ENCODE assay signal across 13 mouse cellular contexts in genomic region chr11:70499566-70500475, GRCm38 (mm10). TPM values are rescaled to one million over a fixed set of nuclear protein-coding genes. Genes with fewer than 3 reads are reported as not detected.
DNase-seq lines count a peak whose midpoint lies in the region; ATAC-seq and TF ChIP-seq lines count a peak whose summit lies in the region.
"Had no signal": no experiment of that assay in that cellular context is flagged by ENCODE, and none has a peak within 500 bp of the region (broad histone marks: within the 10 kb centered on the region; RNA-seq: fewer than 3 reads in every experiment).

No protein-coding gene starts in this region.

- TF ChIP-seq CTCF in liver, postnatal 0 days (IDR thresholded peaks at IDR 0.05; ENCODE audit: low read depth): peak; percentile 57

- 0 out of 2 replicates have a peak, but pooled peaks cover 11% of the 10 kb centered on the region for H3K4me1 ChIP-seq in liver, postnatal 0 days (ENCODE audit: insufficient read depth)
- H3K4me1 ChIP-seq in midbrain, embryonic 10.5 days: no peaks in the 10 kb centered on the region
- H3K4me1 ChIP-seq: forebrain, embryonic 10.5 days; hindbrain, embryonic 13.5 days had no signal

- no peak overlapping the region for H3K27ac ChIP-seq in liver, postnatal 0 days (ENCODE audit: low read depth)
- H3K27ac ChIP-seq in midbrain, embryonic 10.5 days (replicated peaks): no peak overlapping the region
- H3K27ac ChIP-seq: forebrain, embryonic 10.5 days; hindbrain, embryonic 13.5 days had no signal

- 65% methylated on average over 14 of the region's 14 CpGs for WGBS in liver, postnatal 0 days (ENCODE audit: insufficient replicate concordance)
- 77% methylated on average over 14 of the region's 14 CpGs for WGBS in midbrain, embryonic 10.5 days

- no peak overlapping the region for H3K9ac ChIP-seq in liver, postnatal 0 days (replicated peaks)
- H3K9ac ChIP-seq: hindbrain, embryonic 13.5 days had no signal

- H3K4me2 ChIP-seq in liver, postnatal 0 days (ENCODE audit: low read depth, low read length): no peak overlapping the region
- H3K4me2 ChIP-seq: hindbrain, embryonic 13.5 days had no signal

- TF ChIP-seq EP300 in liver, postnatal 0 days (IDR thresholded peaks at IDR 0.05; ENCODE audit: low read depth): no peak

- DNase-seq in adrenal gland, adult (ENCODE audit: inconsistent age in 2 of 2, low spot score in 1 of 2): peak; percentile 44 to 79
- DNase-seq in adrenal gland, postnatal 4 days (ENCODE audit: low spot score in 2 of 2): no peak
- no peak for DNase-seq in liver, postnatal 0 days
- DNase-seq in liver: no peak
- DNase-seq in kidney, adult 9 months: peak; percentile 69
- DNase-seq in midbrain, embryonic 10.5 days (ENCODE audit: low spot score): no peak
- no peak for DNase-seq in MN1 (ENCODE audit: low spot score)
- DNase-seq: thymus, postnatal 4 days had no signal

- no peak for ATAC-seq in liver, postnatal 0 days
- ATAC-seq in neutrophil, adult 5-6 weeks (ENCODE audit: extremely low read depth, insufficient number of reproducible peaks, low FRiP score, poor library complexity, severe bottlenecking): 0 out of 2 replicates have a peak, but pooled peaks have one; percentile 13

- no peak overlapping the region for H3K4me3 ChIP-seq in liver, postnatal 0 days (ENCODE audit: low read depth, low read length)
- H3K4me3 ChIP-seq in midbrain, embryonic 10.5 days: no peak overlapping the region
- H3K4me3 ChIP-seq: forebrain, embryonic 10.5 days; hindbrain, embryonic 13.5 days had no signal

- no peaks in the 10 kb centered on the region for H3K36me3 ChIP-seq in liver, postnatal 0 days (replicated peaks; ENCODE audit: insufficient read depth, low read length)
- no peaks in the 10 kb centered on the region for H3K36me3 ChIP-seq in midbrain, embryonic 10.5 days
- H3K36me3 ChIP-seq: forebrain, embryonic 10.5 days; hindbrain, embryonic 13.5 days had no signal

- no peaks in the 10 kb centered on the region for H3K9me3 ChIP-seq in liver, postnatal 0 days (ENCODE audit: low read length)
- no peaks in the 10 kb centered on the region for H3K9me3 ChIP-seq in midbrain, embryonic 10.5 days (replicated peaks)
- H3K9me3 ChIP-seq: forebrain, embryonic 10.5 days; hindbrain, embryonic 13.5 days had no signal

- no peaks in the 10 kb centered on the region for H3K27me3 ChIP-seq in liver, postnatal 0 days (ENCODE audit: insufficient read depth, low read length)
- peaks cover under 1% of the 10 kb centered on the region; the same call in 1 of the 2 replicates for H3K27me3 ChIP-seq in midbrain, embryonic 10.5 days (ENCODE audit: low read depth, poor library complexity, severe bottlenecking)

RNA-seq across cellular contexts. Expression of gene Tm4sf5, which starts 5.2 kb away (rescaled TPM):
- 1 to 10 TPM; 1.3 TPM for total RNA-seq in adrenal gland, postnatal 4 days (2021)
- 1.7 and 2.8 TPM in 2 replicates for polyA plus RNA-seq in liver, postnatal 0 days (2015; fragmentation: Nextera tagmentation; extraction: Ambion mirVana)
- total RNA-seq in neutrophil, adult 5-6 weeks (2017): not detected in 2 replicates
- polyA plus RNA-seq in midbrain, embryonic 10.5 days (2016; fragmentation: Nextera tagmentation; extraction: Ambion mirVana): 0.22 TPM in 1 of 2 replicates, not detected in the other
- polyA plus RNA-seq: C2C12 had no signal

RNA-seq across cellular contexts. Expression of gene Vmo1, which starts 14.6 kb away (rescaled TPM):
- total RNA-seq in adrenal gland, postnatal 4 days (2021): under 1 TPM; 0.51 to 0.64 TPM
- polyA plus RNA-seq in liver, postnatal 0 days (2015; fragmentation: Nextera tagmentation; extraction: Ambion mirVana): 1.0 and 1.4 TPM in 2 replicates
- total RNA-seq in neutrophil, adult 5-6 weeks (2017): not detected in 2 replicates
- not detected in 2 replicates for polyA plus RNA-seq in midbrain, embryonic 10.5 days (2016; fragmentation: Nextera tagmentation; extraction: Ambion mirVana)
- polyA plus RNA-seq: C2C12; hindbrain, embryonic 13.5 days had no signal

RNA-seq across cellular contexts. Expression of gene Gltpd2, which starts 19.2 kb away (rescaled TPM):
- total RNA-seq in adrenal gland, postnatal 4 days (2021): 1 to 10 TPM in 1 of 2 experiments, not detected in 1; 5.0 TPM
- 28.0 and 30.8 TPM in 2 replicates for polyA plus RNA-seq in liver, postnatal 0 days (2015; fragmentation: Nextera tagmentation; extraction: Ambion mirVana)
- not detected in 2 replicates for total RNA-seq in neutrophil, adult 5-6 weeks (2017)
- 0.15 and 0.25 TPM in 2 replicates for polyA plus RNA-seq in midbrain, embryonic 10.5 days (2016; fragmentation: Nextera tagmentation; extraction: Ambion mirVana)
- polyA plus RNA-seq: C2C12 had no signal

RNA-seq across cellular contexts. Expression of gene Psmb6, which starts 25.3 kb away (rescaled TPM):
- total RNA-seq in adrenal gland, postnatal 4 days (2021): 100 to 1,000 TPM; 289 to 310 TPM
- polyA plus RNA-seq in liver, postnatal 0 days (2015; fragmentation: Nextera tagmentation; extraction: Ambion mirVana): 317 and 325 TPM in 2 replicates
- total RNA-seq in neutrophil, adult 5-6 weeks (2017): 124 and 133 TPM in 2 replicates
- 1,085 and 1,129 TPM in 2 replicates for polyA plus RNA-seq in midbrain, embryonic 10.5 days (2016; fragmentation: Nextera tagmentation; extraction: Ambion mirVana)

RNA-seq across cellular contexts. Expression of gene Gm40193, which starts 32.9 kb away (rescaled TPM):
- not detected for total RNA-seq in adrenal gland, postnatal 4 days (2021)
- polyA plus RNA-seq in liver, postnatal 0 days (2015; fragmentation: Nextera tagmentation; extraction: Ambion mirVana): not detected in 2 replicates
- total RNA-seq in neutrophil, adult 5-6 weeks (2017): not detected in 2 replicates
- not detected in 2 replicates for polyA plus RNA-seq in midbrain, embryonic 10.5 days (2016; fragmentation: Nextera tagmentation; extraction: Ambion mirVana)
- polyA plus RNA-seq: C2C12; forebrain, embryonic 10.5 days; hindbrain, embryonic 13.5 days; liver, embryonic 16.5 days had no signal

Comparison
In these comparisons a context has a peak if more than half of its experiments do, and no peak if none do; other contexts are left out.
1. DNase-seq: peak in adrenal gland, adult (2 of 2) and kidney, adult 9 months (single experiment); none in adrenal gland, postnatal 4 days (0 of 2), liver, postnatal 0 days (single experiment), liver (single experiment), midbrain, embryonic 10.5 days (single experiment) and MN1 (single experiment).